Mouse (Mus musculus) lung, adult 18-20 months (tissue): ENCODE results near the gene Fmnl3.

Source experiments
- DNase-seq, 2 experiments: peaks; one replicate each; pipeline ENCODE4 v3.0.0; 2022; ENCODE audit warnings: mixed read lengths in 2 of 2

Gene Fmnl3

GRCm38 (mm10) chr15:99316314-99317266, 53.7 kb downstream of the Fmnl3 start:
- DNase-seq, result peak; percentile 80 to 81

GRCm38 (mm10) chr15:99314891-99315290, 55.4 kb downstream of the Fmnl3 start:
- DNase-seq, result peak; percentile 42 to 61

- no peak for DNase-seq
Observed at GRCm38 (mm10) chr15:99310617-99311016, 59.7 kb downstream of the Fmnl3 start.

GRCm38 (mm10) chr15:99309549-99309948, 60.7 kb downstream of the Fmnl3 start:
- no peak for DNase-seq

- DNase-seq, result no peak
Observed at GRCm38 (mm10) chr15:99307476-99307875, 62.8 kb downstream of the Fmnl3 start.

- DNase-seq, result no peak
Observed at GRCm38 (mm10) chr15:99296213-99296612, 74.1 kb downstream of the Fmnl3 start.

- DNase-seq, result peak; percentile 24 to 31
Observed at GRCm38 (mm10) chr15:99295484-99295981, 74.7 kb downstream of the Fmnl3 start, which contains the start of gene Fam186b. Gene Fam186b, minus strand, starts transcription at chr15:99295888.

- DNase-seq, result peak; percentile 93 to 95
Observed at GRCm38 (mm10) chr15:99294813-99295374, 75.4 kb downstream of the Fmnl3 start, which contains the start of gene Prpf40b. Gene Prpf40b, plus strand, starts transcription at chr15:99295087.

- no peak for DNase-seq
Observed at GRCm38 (mm10) chr15:99294287-99294686, 76.0 kb downstream of the Fmnl3 start.

GRCm38 (mm10) chr15:99290586-99290985, 79.7 kb downstream of the Fmnl3 start:
- no peak for DNase-seq

GRCm38 (mm10) chr15:99285189-99285535, 85.1 kb downstream of the Fmnl3 start:
- DNase-seq, result no peak

GRCm38 (mm10) chr15:99284527-99285188, 85.6 kb downstream of the Fmnl3 start:
- peak; percentile 65 to 76 for DNase-seq

GRCm38 (mm10) chr15:99283456-99283855, 86.8 kb downstream of the Fmnl3 start:
- no peak for DNase-seq

GRCm38 (mm10) chr15:99278271-99278670, 92.0 kb downstream of the Fmnl3 start:
- no peak for DNase-seq

GRCm38 (mm10) chr15:99276095-99276494, 94.2 kb downstream of the Fmnl3 start:
- no peak for DNase-seq
